Mouse (Mus musculus) v-Abl transformed pro-B cells (cell line): ENCODE results near the gene Gnb1.

ENCODE experiments used
- in situ Hi-C, 2 experiments: fragments of 400-800 bp; cut with MboI; formaldehyde crosslinking; loops; one replicate each; pipeline ENCODE4 v1.15.1; 2025; ENCODE audit not compliant: unreplicated experiment in 2 of 2

Gnb1 gene

GRCm38 (mm10) chr4:155481381-155482124 is 9.6 kb upstream of the Gnb1 start:
- in situ Hi-C loops = loop anchor here (5.0 to 25.0 kb wide), 4 partner anchors 86 to 394 kb away; partner anchors contain the start of genes Fndc10 (in 2 of the 2), Morn1 (in 2 of the 2) and Rer1 (in 2 of the 2)

GRCm38 (mm10) chr4:155482125-155482480 is 9.1 kb upstream of the Gnb1 start:
- in situ Hi-C loops = loop anchor here (5.0 to 25.0 kb wide), 4 partner anchors 85 to 395 kb away; partner anchors contain the start of genes Fndc10 (in 2 of the 2), Morn1 (in 2 of the 2) and Rer1 (in 2 of the 2)

GRCm38 (mm10) chr4:155482733-155483540 is 8.2 kb upstream of the Gnb1 start:
- in situ Hi-C loops = loop anchor here (5.0 to 25.0 kb wide), 4 partner anchors 84 to 396 kb away; partner anchors contain the start of genes Fndc10 (in 2 of the 2), Morn1 (in 2 of the 2) and Rer1 (in 2 of the 2)

- in situ Hi-C loops = loop anchor here (10.0 to 25.0 kb wide), 2 partner anchors 209 to 398 kb away; partner anchors contain the start of genes Fndc10 (in 2 of the 2), Morn1 (in 2 of the 2) and Rer1 (in 2 of the 2)
Measured at GRCm38 (mm10) chr4:155485521-155485920, 5.6 kb upstream of the Gnb1 start.

GRCm38 (mm10) chr4:155487746-155488145 is 3.4 kb upstream of the Gnb1 start:
- in situ Hi-C loops = loop anchor here (10.0 to 25.0 kb wide), 2 partner anchors 207 to 400 kb away; partner anchors contain the start of genes Fndc10 (in 2 of the 2), Morn1 (in 2 of the 2) and Rer1 (in 2 of the 2)

GRCm38 (mm10) chr4:155488232-155489025 is 2.7 kb upstream of the Gnb1 start:
- in situ Hi-C loops = loop anchor here (10.0 to 25.0 kb wide), 2 partner anchors 206 to 401 kb away; partner anchors contain the start of genes Fndc10 (in 2 of the 2), Morn1 (in 2 of the 2) and Rer1 (in 2 of the 2)

GRCm38 (mm10) chr4:155489101-155489970 is 1.8 kb upstream of the Gnb1 start:
- in situ Hi-C loops = loop anchor here (10.0 to 25.0 kb wide), 2 partner anchors 205 to 402 kb away; partner anchors contain the start of genes Fndc10 (in 2 of the 2), Morn1 (in 2 of the 2) and Rer1 (in 2 of the 2)

- in situ Hi-C loops = loop anchor here (25.0 kb wide), 1 partner anchor 403 kb away; the partner anchor contains the start of genes Morn1 (in 2 of the 2) and Rer1 (in 2 of the 2)
Measured at GRCm38 (mm10) chr4:155490456-155490855, 705 bp upstream of the Gnb1 start.

- in situ Hi-C loops = loop anchor here (25.0 kb wide), 1 partner anchor 404 kb away; the partner anchor contains the start of genes Morn1 (in 2 of the 2) and Rer1 (in 2 of the 2)
Measured at GRCm38 (mm10) chr4:155491529-155492130, 469 bp downstream of the Gnb1 start.

- in situ Hi-C loops = loop anchor here (25.0 kb wide), 1 partner anchor 405 kb away; the partner anchor contains the start of genes Morn1 (in 2 of the 2) and Rer1 (in 2 of the 2)
Measured at GRCm38 (mm10) chr4:155492131-155492633, 1.0 kb downstream of the Gnb1 start.

- in situ Hi-C loops = loop anchor here (25.0 kb wide), 1 partner anchor 408 kb away; the partner anchor contains the start of genes Morn1 (in 2 of the 2) and Rer1 (in 2 of the 2)
Measured at GRCm38 (mm10) chr4:155494891-155495290, 3.7 kb downstream of the Gnb1 start.

- in situ Hi-C loops = loop anchor here (25.0 kb wide), 1 partner anchor 411 kb away; the partner anchor contains the start of genes Morn1 (in 2 of the 2) and Rer1 (in 2 of the 2)
Measured at GRCm38 (mm10) chr4:155497963-155498362, 6.8 kb downstream of the Gnb1 start.

GRCm38 (mm10) chr4:155501126-155501525 is 10.0 kb downstream of the Gnb1 start:
- in situ Hi-C loops = no loop called here

GRCm38 (mm10) chr4:155505067-155505466 is 13.9 kb downstream of the Gnb1 start:
- in situ Hi-C loops = no loop called here

GRCm38 (mm10) chr4:155505671-155506295 is 14.6 kb downstream of the Gnb1 start:
- in situ Hi-C loops = no loop called here

GRCm38 (mm10) chr4:155508614-155509013 is 17.5 kb downstream of the Gnb1 start:
- in situ Hi-C loops = no loop called here

GRCm38 (mm10) chr4:155510981-155511380 is 19.8 kb downstream of the Gnb1 start:
- in situ Hi-C loops = no loop called here
